Mouse (Mus musculus): ENCODE measurements at regions not wholly inside any gene's neighbourhood (a gene's known extent, or its start where the extent isn't known, plus 50 kb on each side); places are given as distances from the start of the nearest gene placed in this dataset.

- no peak overlapping the region for H3K4me2 ChIP-seq (replicated peaks; ENCODE audit: low read depth)
- TF ChIP-seq CTCF (IDR thresholded peaks at IDR 0.05; ENCODE audit: low read depth) = no peak
- no peak overlapping the region for H3K9ac ChIP-seq (ENCODE audit: low read depth, low read length)
- H3K27me3 ChIP-seq (replicated peaks; ENCODE audit: control insufficient read depth, insufficient read depth, low read length) = no peaks in the 10 kb centered on the region
- H3K27ac ChIP-seq (ENCODE audit: low read depth, low read length) = no peak overlapping the region
- no peaks in the 10 kb centered on the region for H3K4me1 ChIP-seq (replicated peaks; ENCODE audit: control insufficient read depth, insufficient read depth, low read length)
- H3K4me3 ChIP-seq (ENCODE audit: low read depth, low read length) = no peak overlapping the region
- H3K9me3 ChIP-seq (ENCODE audit: control insufficient read depth) = no peaks in the 10 kb centered on the region
- no peaks in the 10 kb centered on the region for H3K36me3 ChIP-seq (ENCODE audit: control insufficient read depth, insufficient read depth)
- WGBS = 96% methylated on average over 3 of the region's 3 CpGs
- ATAC-seq = no peak
These were observed 54.2 kb upstream of the 1700021F07Rik start for GRCm38 (mm10) chr2:173468136-173468535.

DNA sequence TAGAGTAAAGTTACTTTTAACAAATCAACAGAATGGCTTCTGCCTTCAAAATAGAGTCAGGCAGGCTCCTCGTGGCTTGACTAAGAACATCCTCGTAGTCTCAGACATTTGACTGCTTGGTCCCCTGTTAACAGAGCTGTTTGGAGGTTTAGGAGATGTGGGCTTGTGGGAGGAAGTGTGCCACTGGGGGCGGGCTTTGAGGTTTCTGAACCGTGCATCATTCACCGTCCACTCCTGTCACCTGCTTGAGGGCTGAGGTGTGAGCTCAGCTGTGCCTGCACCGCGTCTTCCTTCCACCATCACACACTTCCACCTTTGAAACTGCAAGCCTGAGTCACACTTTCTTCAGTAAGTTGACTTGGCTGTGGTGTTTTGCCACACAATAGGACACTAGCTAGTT, 52.6 kb upstream of the 1700021F07Rik start:
- 71% methylated on average over 7 of the region's 7 CpGs for WGBS
- Histone ChIP-seq H3K36me3 (ENCODE audit: control insufficient read depth, insufficient read depth) (no peaks in the 10 kb centered on the region), H3K27me3 (replicated peaks; ENCODE audit: control insufficient read depth, insufficient read depth, low read length) (no peaks in the 10 kb centered on the region), H3K9ac (ENCODE audit: low read depth, low read length) (no peak overlapping the region), H3K4me2 (replicated peaks; ENCODE audit: low read depth) (no peak overlapping the region), H3K4me1 (replicated peaks; ENCODE audit: control insufficient read depth, insufficient read depth, low read length) (no peaks in the 10 kb centered on the region), H3K27ac (ENCODE audit: low read depth, low read length) (no peak overlapping the region), H3K9me3 (ENCODE audit: control insufficient read depth) (no peaks in the 10 kb centered on the region), H3K4me3 (ENCODE audit: low read depth, low read length) (no peak overlapping the region)
- TF ChIP-seq CTCF (IDR thresholded peaks at IDR 0.05; ENCODE audit: low read depth) = no peak
- ATAC-seq = no peak
